Mouse (Mus musculus): ENCODE results near the gene Isoc2a.
"Not testable (repeated sequence)": the region's sequence is repeated elsewhere in the genome, so short reads cannot be mapped to it uniquely, and the experiment has no call there.

Isoc2a gene

GRCm38 (mm10) chr7:4865090-4865489 is 11.9 kb upstream of the Isoc2a start:
- peak; percentile 37 for DNase-seq (ENCODE audit: low spot score)

GRCm38 (mm10) chr7:4865579-4866493 is 11.1 kb upstream of the Isoc2a start:
- DNase-seq (ENCODE audit: low spot score): peak; percentile 95

GRCm38 (mm10) chr7:4866631-4867180 is 10.2 kb upstream of the Isoc2a start:
- DNase-seq (ENCODE audit: low spot score): no peak

GRCm38 (mm10) chr7:4870133-4870532 is 6.8 kb upstream of the Isoc2a start, which contains the start of gene Isoc2b:
Gene Isoc2b, minus strand, starts transcription at chr7:4870258.
- no peak for DNase-seq (ENCODE audit: low spot score)

GRCm38 (mm10) chr7:4877226-4877625 is 273 bp downstream of the Isoc2a start:
- no peak for DNase-seq (ENCODE audit: low spot score)

- peak; percentile 22 for DNase-seq (ENCODE audit: low spot score)
Measured at GRCm38 (mm10) chr7:4878186-4878585, 1.2 kb downstream of the Isoc2a start.

- DNase-seq (ENCODE audit: low spot score): not testable (repeated sequence)
Measured at GRCm38 (mm10) chr7:4879036-4879435, 2.1 kb downstream of the Isoc2a start.

- DNase-seq (ENCODE audit: low spot score): no peak
Measured at GRCm38 (mm10) chr7:4886680-4887079, 9.7 kb downstream of the Isoc2a start.

GRCm38 (mm10) chr7:4895186-4895585 is 18.2 kb downstream of the Isoc2a start:
- DNase-seq (ENCODE audit: low spot score): no peak

- no peak for DNase-seq (ENCODE audit: low spot score)
Measured at GRCm38 (mm10) chr7:4898851-4899648, 22.1 kb downstream of the Isoc2a start.

- DNase-seq (ENCODE audit: low spot score): no peak
Measured at GRCm38 (mm10) chr7:4899649-4900522, 22.9 kb downstream of the Isoc2a start.

GRCm38 (mm10) chr7:4900523-4900851 is 23.5 kb downstream of the Isoc2a start:
- DNase-seq (ENCODE audit: low spot score): no peak

GRCm38 (mm10) chr7:4901171-4901570 is 24.2 kb downstream of the Isoc2a start:
- peak; percentile 59 for DNase-seq (ENCODE audit: low spot score)

GRCm38 (mm10) chr7:4902404-4902803 is 25.5 kb downstream of the Isoc2a start:
- no peak for DNase-seq (ENCODE audit: low spot score)

GRCm38 (mm10) chr7:4906466-4906950 is 29.6 kb downstream of the Isoc2a start, which contains the start of gene Gm36210:
Gene Gm36210, minus strand, starts transcription at chr7:4906516.
- DNase-seq (ENCODE audit: low spot score): no peak

GRCm38 (mm10) chr7:4911561-4911960 is 34.6 kb downstream of the Isoc2a start:
- DNase-seq (ENCODE audit: low spot score): peak; percentile 31

GRCm38 (mm10) chr7:4912248-4912647 is 35.3 kb downstream of the Isoc2a start:
- DNase-seq (ENCODE audit: low spot score): no peak

GRCm38 (mm10) chr7:4915007-4915665 is 38.2 kb downstream of the Isoc2a start, which contains the start of gene Zfp628:
Gene Zfp628, plus strand, starts transcription at chr7:4915217.
- peak; percentile 87 for DNase-seq (ENCODE audit: low spot score)

GRCm38 (mm10) chr7:4915669-4916416 is 38.9 kb downstream of the Isoc2a start:
- DNase-seq (ENCODE audit: low spot score): no peak

- no peak for DNase-seq (ENCODE audit: low spot score)
Measured at GRCm38 (mm10) chr7:4917494-4917893, 40.5 kb downstream of the Isoc2a start.

All from T-cell, adult 2 months (primary cell).